ENCODE assay signal across 12 mouse cellular contexts in the genomic region with DNA sequence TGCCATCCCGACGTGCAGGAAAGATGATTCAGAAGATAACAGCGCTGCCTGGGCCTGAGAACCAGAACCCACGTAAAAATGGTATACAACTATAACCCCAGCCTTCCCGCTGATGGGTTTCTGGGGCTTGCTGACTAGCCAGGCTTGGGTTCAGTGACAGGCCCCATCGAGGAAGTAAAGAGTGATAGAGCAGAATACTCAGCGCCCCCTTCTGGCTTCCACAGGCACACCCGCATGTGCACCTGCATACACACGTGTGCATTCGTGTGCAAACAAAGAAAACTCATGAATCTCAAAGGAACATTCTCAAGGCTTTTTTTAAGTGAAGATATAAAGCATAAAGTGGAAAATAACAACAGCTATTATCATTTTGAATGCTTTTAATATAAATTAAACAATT. TPM values are rescaled to one million over a fixed set of nuclear protein-coding genes. Genes with fewer than 3 reads are reported as not detected.
DNase-seq lines count a peak whose midpoint lies in the region; ATAC-seq and TF ChIP-seq lines count a peak whose summit lies in the region.
"Had no signal": no experiment of that assay in that cellular context is flagged by ENCODE, and none has a peak within 500 bp of the region (broad histone marks: within the 10 kb centered on the region; RNA-seq: fewer than 3 reads in every experiment).

No protein-coding gene starts in this region.

- no peak overlapping the region for H3K4me2 ChIP-seq in hindbrain, embryonic 12.5 days (replicated peaks)
- H3K4me2 ChIP-seq: limb, embryonic 15.5 days had no signal

- H3K9ac ChIP-seq in hindbrain, embryonic 12.5 days: no peak overlapping the region
- H3K9ac ChIP-seq: limb, embryonic 15.5 days had no signal

- no peak overlapping the region for H3K4me3 ChIP-seq in hindbrain, embryonic 10.5 days
- H3K4me3 ChIP-seq in hindbrain, embryonic 12.5 days: no peak overlapping the region
- no peak overlapping the region for H3K4me3 ChIP-seq in bone marrow, adult 2 months (replicated peaks; ENCODE audit: control insufficient read depth, low read depth, low read length)
- no peak overlapping the region for H3K4me3 ChIP-seq in cerebellum, adult 2 months (replicated peaks; ENCODE audit: insufficient read depth, low read depth, low read length)
- H3K4me3 ChIP-seq: limb, embryonic 15.5 days had no signal

- H3K9me3 ChIP-seq in hindbrain, embryonic 10.5 days: no peaks in the 10 kb centered on the region
- no peaks in the 10 kb centered on the region for H3K9me3 ChIP-seq in hindbrain, embryonic 12.5 days (replicated peaks)
- H3K9me3 ChIP-seq: G1E; limb, embryonic 15.5 days had no signal

- DNase-seq in hindbrain, embryonic 10.5 days (ENCODE audit: low spot score): peak; percentile 9
- peak; percentile 65 for DNase-seq in A20 (ENCODE audit: low read depth, low spot score)
- DNase-seq in mesoderm, embryonic 11.5 days (ENCODE audit: low read depth, low spot score): peak; percentile 18
- DNase-seq in heart, postnatal 25 days (ENCODE audit: low spot score): no peak
- no peak for DNase-seq in ovary, postnatal 10 days (ENCODE audit: low spot score)
- no peak for DNase-seq in cerebellum, adult 2 months
- DNase-seq: gastrocnemius, postnatal 10 days had no signal

- TF ChIP-seq CTCF in bone marrow, adult 2 months (IDR thresholded peaks at IDR 0.05; ENCODE audit: control insufficient read depth, insufficient read depth, low read length): peak; percentile 59
- TF ChIP-seq CTCF in cerebellum, adult 2 months (IDR thresholded peaks at IDR 0.05; ENCODE audit: borderline replicate concordance, insufficient read depth, low read depth, low read length): no peak

- H3K36me3 ChIP-seq in hindbrain, embryonic 10.5 days: no peaks in the 10 kb centered on the region
- H3K36me3 ChIP-seq in hindbrain, embryonic 12.5 days: no peaks in the 10 kb centered on the region
- H3K36me3 ChIP-seq: G1E; limb, embryonic 15.5 days had no signal

- peaks cover 16% of the 10 kb centered on the region for H3K4me1 ChIP-seq in hindbrain, embryonic 10.5 days (replicated peaks)
- peaks cover 8% of the 10 kb centered on the region for H3K4me1 ChIP-seq in hindbrain, embryonic 12.5 days
- H3K4me1 ChIP-seq in bone marrow, adult 2 months (ENCODE audit: control insufficient read depth, insufficient read depth, low read length): no peaks in the 10 kb centered on the region; the same call in 1 of the 2 replicates
- no peaks in the 10 kb centered on the region for H3K4me1 ChIP-seq in cerebellum, adult 2 months (ENCODE audit: control insufficient read depth, insufficient read depth, low read length)

- H3K27ac ChIP-seq in hindbrain, embryonic 10.5 days: no peak overlapping the region
- H3K27ac ChIP-seq in hindbrain, embryonic 12.5 days: no peak overlapping the region
- no peak overlapping the region for H3K27ac ChIP-seq in bone marrow, adult 2 months (ENCODE audit: control insufficient read depth, insufficient read depth, low read depth, low read length, poor library complexity)
- no peak overlapping the region for H3K27ac ChIP-seq in cerebellum, adult 2 months (ENCODE audit: insufficient read depth, low read length)
- H3K27ac ChIP-seq: limb, embryonic 15.5 days had no signal

- 45% methylated on average over 10 of the region's 10 CpGs for WGBS in hindbrain, embryonic 10.5 days
- 40% methylated on average over 10 of the region's 10 CpGs for WGBS in hindbrain, embryonic 12.5 days
- WGBS in bone marrow, adult 2 months: 23% methylated on average over 10 of the region's 10 CpGs
- WGBS in cerebellum, adult 2 months: 49% methylated on average over 10 of the region's 10 CpGs

- intact Hi-C loops in heart, postnatal 25 days (cut with DNase I): no loop called here

- ATAC-seq in hindbrain, embryonic 12.5 days (ENCODE audit: low FRiP score): no peak

- peaks cover 62% of the 10 kb centered on the region for H3K27me3 ChIP-seq in hindbrain, embryonic 10.5 days (ENCODE audit: insufficient read depth, poor library complexity, severe bottlenecking)
- H3K27me3 ChIP-seq in hindbrain, embryonic 12.5 days: peaks cover 39% of the 10 kb centered on the region
- H3K27me3 ChIP-seq in cerebellum, adult 2 months (ENCODE audit: control insufficient read depth, insufficient read depth, low read length): no peaks in the 10 kb centered on the region; the same call in 1 of the 2 replicates

- TF ChIP-seq POLR2A in bone marrow, adult 2 months (IDR thresholded peaks at IDR 0.05; ENCODE audit: borderline replicate concordance, control insufficient read depth, low read depth, low read length): no peak
- TF ChIP-seq POLR2A in cerebellum, adult 2 months (IDR thresholded peaks at IDR 0.05; ENCODE audit: borderline replicate concordance, insufficient read depth, low read length): no peak

RNA-seq across cellular contexts. Expression of a gene that starts 1.5 kb away (rescaled TPM):
- 0.44 TPM in 1 of 2 replicates, not detected in the other for polyA plus RNA-seq in hindbrain, embryonic 10.5 days (2016; fragmentation: Nextera tagmentation; extraction: Ambion mirVana)
- 0.62 and 1.5 TPM in 2 replicates for polyA plus RNA-seq in hindbrain, embryonic 12.5 days (2016; fragmentation: Nextera tagmentation; extraction: Ambion mirVana)
- polyA plus RNA-seq in bone marrow, adult 2 months (2011; ENCODE audit: insufficient read depth, insufficient read length, low replicate concordance, missing spikeins): not detected in 2 replicates
- not detected for total RNA-seq in heart, postnatal 25 days (2021)
- not detected in 2 replicates for polyA plus RNA-seq in cerebellum, adult 2 months (2012; rRNA removed)
- polyA plus RNA-seq: G1E had no signal

RNA-seq across cellular contexts. Expression of a gene that starts 2.1 kb away (rescaled TPM):
- not detected in 2 replicates for polyA plus RNA-seq in hindbrain, embryonic 10.5 days (2016; fragmentation: Nextera tagmentation; extraction: Ambion mirVana)
- not detected in 2 replicates for polyA plus RNA-seq in hindbrain, embryonic 12.5 days (2016; fragmentation: Nextera tagmentation; extraction: Ambion mirVana)
- polyA plus RNA-seq in bone marrow, adult 2 months (2011; ENCODE audit: insufficient read depth, insufficient read length, low replicate concordance, missing spikeins): 0.60 TPM in 1 of 2 replicates, not detected in the other
- not detected for total RNA-seq in heart, postnatal 25 days (2021)
- polyA plus RNA-seq in cerebellum, adult 2 months (2012; rRNA removed): not detected in 2 replicates
- total RNA-seq: gastrocnemius, postnatal 10 days had no signal
- polyA plus RNA-seq: G1E; limb, embryonic 15.5 days; neural tube, embryonic 14.5 days had no signal

RNA-seq across cellular contexts. Expression of a gene that starts 58.8 kb away (rescaled TPM):
- 3.2 and 7.0 TPM in 2 replicates for polyA plus RNA-seq in hindbrain, embryonic 10.5 days (2016; fragmentation: Nextera tagmentation; extraction: Ambion mirVana)
- 5.5 and 5.9 TPM in 2 replicates for polyA plus RNA-seq in hindbrain, embryonic 12.5 days (2016; fragmentation: Nextera tagmentation; extraction: Ambion mirVana)
- polyA plus RNA-seq in bone marrow, adult 2 months (2011; ENCODE audit: insufficient read depth, insufficient read length, low replicate concordance, missing spikeins): not detected in 2 replicates
- total RNA-seq in heart, postnatal 25 days (2021): not detected
- polyA plus RNA-seq in cerebellum, adult 2 months (2012; rRNA removed): 0.49 and 0.82 TPM in 2 replicates
- total RNA-seq: gastrocnemius, postnatal 10 days had no signal
- polyA plus RNA-seq: G1E had no signal

Comparison
In these comparisons a context has a peak if more than half of its experiments do, and no peak if none do; other contexts are left out.
1. DNase-seq: peak in hindbrain, embryonic 10.5 days (single experiment), A20 (single experiment) and mesoderm, embryonic 11.5 days (single experiment); none in heart, postnatal 25 days (single experiment), ovary, postnatal 10 days (single experiment) and cerebellum, adult 2 months (0 of 2).